Mouse (Mus musculus) 3T3-L1 (cell line): ENCODE measurements around the gene Fubp1.
"Not testable (repeated sequence)": the region's sequence is repeated elsewhere in the genome, so short reads cannot be mapped to it uniquely, and the experiment has no call there.

ENCODE experiments used
- DNase-seq: peaks from one replicate; pipeline ENCODE4 v3.0.0-alpha.2; 2015; ENCODE audit warnings: low read depth, low spot score

Fubp1 gene

GRCm38 (mm10) chr3:152193177-152193576, 17.0 kb upstream of the Fubp1 start:
- no peak for DNase-seq

GRCm38 (mm10) chr3:152193635-152194097, 16.6 kb upstream of the Fubp1 start:
- peak; percentile 98 for DNase-seq

- DNase-seq, result not testable (repeated sequence)
Observed at GRCm38 (mm10) chr3:152197246-152197645, 13.0 kb upstream of the Fubp1 start.

GRCm38 (mm10) chr3:152199125-152199524, 11.1 kb upstream of the Fubp1 start:
- no peak for DNase-seq

GRCm38 (mm10) chr3:152201181-152201580, 9.0 kb upstream of the Fubp1 start:
- DNase-seq, result no peak

GRCm38 (mm10) chr3:152201651-152202050, 8.6 kb upstream of the Fubp1 start:
- no peak for DNase-seq

- no peak for DNase-seq
Observed at GRCm38 (mm10) chr3:152202942-152203341, 7.3 kb upstream of the Fubp1 start.

GRCm38 (mm10) chr3:152203411-152203810, 6.8 kb upstream of the Fubp1 start:
- no peak for DNase-seq

- no peak for DNase-seq
Observed at GRCm38 (mm10) chr3:152203996-152204395, 6.2 kb upstream of the Fubp1 start.

GRCm38 (mm10) chr3:152204577-152204976, 5.6 kb upstream of the Fubp1 start:
- no peak for DNase-seq

- peak; percentile 56 for DNase-seq
Observed at GRCm38 (mm10) chr3:152207156-152207555, 3.1 kb upstream of the Fubp1 start.

GRCm38 (mm10) chr3:152208096-152208885, 1.9 kb upstream of the Fubp1 start:
- no peak for DNase-seq

- DNase-seq, result peak; percentile 69
Observed at GRCm38 (mm10) chr3:152209177-152209966, 850 bp upstream of the Fubp1 start.

- DNase-seq, result peak; percentile 71
Observed at GRCm38 (mm10) chr3:152210728-152211391, 638 bp downstream of the Fubp1 start.

GRCm38 (mm10) chr3:152211731-152212279, 1.6 kb downstream of the Fubp1 start:
- DNase-seq, result peak; percentile 38

GRCm38 (mm10) chr3:152213416-152213815, 3.2 kb downstream of the Fubp1 start:
- no peak for DNase-seq

GRCm38 (mm10) chr3:152224918-152225317, 14.7 kb downstream of the Fubp1 start:
- peak; percentile 51 for DNase-seq

- no peak for DNase-seq
Observed at GRCm38 (mm10) chr3:152225906-152226305, 15.7 kb downstream of the Fubp1 start.

- no peak for DNase-seq
Observed at GRCm38 (mm10) chr3:152228843-152229242, 18.6 kb downstream of the Fubp1 start.

GRCm38 (mm10) chr3:152229271-152229670, 19.0 kb downstream of the Fubp1 start:
- DNase-seq, result no peak

GRCm38 (mm10) chr3:152231333-152232100, 21.3 kb downstream of the Fubp1 start:
- DNase-seq, result no peak
